Mouse (Mus musculus) left cerebral cortex, adult 11 months (tissue): Measurements from ENCODE around the gene Gm10719.
A peak's percentile ranks its signal among the peaks of the same experiment; 100 is the strongest.
"Not testable (repeated sequence)": the region's sequence is repeated elsewhere in the genome, so short reads cannot be mapped to it uniquely, and the experiment has no call there.

Source experiments
- DNase-seq: peaks from one replicate; pipeline ENCODE4 v3.0.0; 2022; ENCODE audit warnings: low spot score

Gm10719 gene

GRCm38 (mm10) chr9:3017108-3017507, at the start of gene Gm10719:
TSS of gene Gm10719 (plus strand) at chr9:3017408.
- not testable (repeated sequence) for DNase-seq

- not testable (repeated sequence) for DNase-seq
Observed at GRCm38 (mm10) chr9:3000445-3000972, 16.7 kb upstream of the Gm10719 start, which contains the start of gene Gm10722. TSS of gene Gm10722 (plus strand) at chr9:3000922.

GRCm38 (mm10) chr9:3001006-3001405, 16.2 kb upstream of the Gm10719 start:
- DNase-seq, result not testable (repeated sequence)

- peak; percentile 100 for DNase-seq
Observed at GRCm38 (mm10) chr9:3001948-3002659, 15.1 kb upstream of the Gm10719 start.

- DNase-seq, result not testable (repeated sequence)
Observed at GRCm38 (mm10) chr9:3002794-3003396, 14.3 kb upstream of the Gm10719 start, which contains the start of gene Gm11168. TSS of gene Gm11168 (plus strand) at chr9:3003346.

- not testable (repeated sequence) for DNase-seq
Observed at GRCm38 (mm10) chr9:3006179-3006578, 11.0 kb upstream of the Gm10719 start.

GRCm38 (mm10) chr9:3006636-3007035, 10.6 kb upstream of the Gm10719 start:
- peak; percentile 95 for DNase-seq

- DNase-seq, result not testable (repeated sequence)
Observed at GRCm38 (mm10) chr9:3007272-3007671, 9.9 kb upstream of the Gm10719 start.

GRCm38 (mm10) chr9:3009331-3009730, 7.9 kb upstream of the Gm10719 start:
- not testable (repeated sequence) for DNase-seq

- not testable (repeated sequence) for DNase-seq
Observed at GRCm38 (mm10) chr9:3012054-3012621, 5.1 kb upstream of the Gm10719 start.

GRCm38 (mm10) chr9:3012733-3013279, 4.4 kb upstream of the Gm10719 start, which contains the start of gene Gm10721:
TSS of gene Gm10721 (plus strand) at chr9:3013140.
- DNase-seq, result not testable (repeated sequence)

GRCm38 (mm10) chr9:3015354-3015753, 1.9 kb upstream of the Gm10719 start, which contains the start of gene Gm10720:
TSS of gene Gm10720 (plus strand) at chr9:3015654.
- DNase-seq, result not testable (repeated sequence)

GRCm38 (mm10) chr9:3015896-3016295, 1.3 kb upstream of the Gm10719 start:
- DNase-seq, result not testable (repeated sequence)

- DNase-seq, result peak; percentile 29
Observed at GRCm38 (mm10) chr9:3018944-3019343, 1.7 kb downstream of the Gm10719 start.

- peak; percentile 34 for DNase-seq
Observed at GRCm38 (mm10) chr9:3019835-3020727, 2.9 kb downstream of the Gm10719 start.

GRCm38 (mm10) chr9:3022316-3023008, 5.3 kb downstream of the Gm10719 start:
- peak; percentile 73 for DNase-seq

- peak; percentile 14 for DNase-seq
Observed at GRCm38 (mm10) chr9:3023312-3023984, 6.2 kb downstream of the Gm10719 start, which contains the start of gene Gm10718. TSS of gene Gm10718 (plus strand) at chr9:3023547.

GRCm38 (mm10) chr9:3023985-3024648, 6.9 kb downstream of the Gm10719 start:
- peak; percentile 94 for DNase-seq

- DNase-seq, result not testable (repeated sequence)
Observed at GRCm38 (mm10) chr9:3024912-3025467, 7.8 kb downstream of the Gm10719 start, which contains the start of gene Gm10717. TSS of gene Gm10717 (plus strand) at chr9:3025417.
